Comparison of ENCODE assay signal across 19 mouse cellular contexts in genomic region chr14:118482320-118482719, GRCm38 (mm10).
"Had no signal": no experiment of that assay in that cellular context is flagged by ENCODE, and none has a peak within 500 bp of the region (broad histone marks: within the 10 kb centered on the region; RNA-seq: fewer than 3 reads in every experiment).

No protein-coding gene starts in this region.

- H3K4me2 ChIP-seq: lung, embryonic 14.5 days; midbrain, embryonic 12.5 days; neural tube, embryonic 13.5 days; neural tube, embryonic 15.5 days had no signal

- H3K36me3 ChIP-seq: midbrain, embryonic 12.5 days; neural tube, embryonic 13.5 days; neural tube, embryonic 15.5 days had no signal

- H3K9ac ChIP-seq: lung, embryonic 14.5 days; midbrain, embryonic 12.5 days; neural tube, embryonic 13.5 days; neural tube, embryonic 15.5 days had no signal

- H3K4me1 ChIP-seq: neural tube, embryonic 13.5 days; neural tube, embryonic 15.5 days had no signal

- H3K9me3 ChIP-seq: midbrain, embryonic 12.5 days; neural tube, embryonic 13.5 days; neural tube, embryonic 15.5 days had no signal

- H3K27ac ChIP-seq: midbrain, embryonic 10.5 days; midbrain, embryonic 12.5 days; neural tube, embryonic 13.5 days; neural tube, embryonic 15.5 days had no signal

- ATAC-seq: midbrain, embryonic 16.5 days had no signal

- DNase-seq: lung, adult 18-20 months; lung, embryonic 14.5 days; lung, postnatal 10 days; lung, postnatal 4 days; midbrain, embryonic 14.5 days; retina, postnatal 1 day; right cerebral cortex, adult 18-20 months; right cerebral cortex, postnatal 25 days; right cerebral cortex, postnatal 4 days; spleen, adult 18-20 months; thymus, adult 18-20 months; thymus, postnatal 14 days; thymus, postnatal 36 days had no signal

- H3K4me3 ChIP-seq: midbrain, embryonic 10.5 days; midbrain, embryonic 12.5 days; myocyte; neural tube, embryonic 13.5 days; neural tube, embryonic 15.5 days had no signal

- H3K27me3 ChIP-seq: neural tube, embryonic 13.5 days; neural tube, embryonic 15.5 days had no signal
